Mouse (Mus musculus): ENCODE measurements around the gene Hhatl.

- TF ChIP-seq USF2 (conservative IDR thresholded peaks at IDR 0.05; ENCODE audit: low read depth, low read length) = no peak
- no peak for TF ChIP-seq POLR2A (IDR thresholded peaks at IDR 0.05; ENCODE audit: low read depth, low read length)
- no peak for TF ChIP-seq UBTF (IDR thresholded peaks at IDR 0.05; ENCODE audit: low read depth, low read length)
- no peak for TF ChIP-seq SMC3 (IDR thresholded peaks at IDR 0.05; ENCODE audit: low read depth, low read length)
- TF ChIP-seq EP300 (IDR thresholded peaks at IDR 0.05; ENCODE audit: low read length) = no peak
- no peak for TF ChIP-seq JUND (conservative IDR thresholded peaks at IDR 0.05; ENCODE audit: low read depth, low read length)
- no peak for TF ChIP-seq TBP (conservative IDR thresholded peaks at IDR 0.05; ENCODE audit: low read depth, low read length)
- TF ChIP-seq RCOR1 (conservative IDR thresholded peaks at IDR 0.05; ENCODE audit: low read depth, low read length) = no peak
- TF ChIP-seq PAX5 (IDR thresholded peaks at IDR 0.05; ENCODE audit: low read length) = no peak
- TF ChIP-seq CTCF (conservative IDR thresholded peaks at IDR 0.05 in 1 of 2, IDR thresholded peaks at IDR 0.05 in 1 of 2; ENCODE audit: low read depth in 2 of 2, low read length in 2 of 2) = no peak
- TF ChIP-seq RAD21 (IDR thresholded peaks at IDR 0.05; ENCODE audit: low read depth, low read length) = no peak
- no peak for TF ChIP-seq TCF12 (IDR thresholded peaks at IDR 0.05; ENCODE audit: low read depth, low read length)
- no peak for TF ChIP-seq ZKSCAN1 (IDR thresholded peaks at IDR 0.05; ENCODE audit: borderline replicate concordance, low read depth, low read length)
- TF ChIP-seq NRF1 (IDR thresholded peaks at IDR 0.05; ENCODE audit: low read depth, low read length) = no peak
Measured at GRCm38 (mm10) chr9:121826356-121826755, 34.0 kb upstream of the Hhatl start.
